Mouse (Mus musculus): ENCODE measurements around the gene Abtb2. TPM values are rescaled to one million over a fixed set of nuclear protein-coding genes. Genes with fewer than 3 reads are reported as not detected.

Gene Abtb2
- total RNA-seq, 2 experiments from 2014 or later, result 8.3 to 13.2 TPM

DNA sequence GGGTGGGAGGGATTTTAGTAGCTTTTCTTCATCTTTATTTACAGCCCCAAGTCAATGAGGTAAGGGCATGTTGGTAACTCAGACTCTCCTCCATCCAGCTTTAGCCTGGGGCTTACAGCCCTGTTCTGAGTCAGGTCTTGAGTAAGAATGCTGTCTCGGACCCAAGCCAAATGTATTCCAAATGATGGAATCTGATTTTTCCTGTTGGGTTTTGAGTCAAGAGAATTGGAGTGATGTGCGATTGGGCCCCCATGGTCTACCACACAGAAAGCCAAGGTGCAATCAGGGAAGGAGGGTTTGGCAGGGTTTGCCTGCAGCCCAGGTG is 66.8 kb downstream of the Abtb2 start:
- intact Hi-C loops (cut with DNase I), result no loop called here
- no peak for DNase-seq
- Histone ChIP-seq H3K27ac (no peak overlapping the region), H3K4me3 (no peak overlapping the region)
- no peak for TF ChIP-seq CTCF (IDR thresholded peaks at IDR 0.05)

DNA sequence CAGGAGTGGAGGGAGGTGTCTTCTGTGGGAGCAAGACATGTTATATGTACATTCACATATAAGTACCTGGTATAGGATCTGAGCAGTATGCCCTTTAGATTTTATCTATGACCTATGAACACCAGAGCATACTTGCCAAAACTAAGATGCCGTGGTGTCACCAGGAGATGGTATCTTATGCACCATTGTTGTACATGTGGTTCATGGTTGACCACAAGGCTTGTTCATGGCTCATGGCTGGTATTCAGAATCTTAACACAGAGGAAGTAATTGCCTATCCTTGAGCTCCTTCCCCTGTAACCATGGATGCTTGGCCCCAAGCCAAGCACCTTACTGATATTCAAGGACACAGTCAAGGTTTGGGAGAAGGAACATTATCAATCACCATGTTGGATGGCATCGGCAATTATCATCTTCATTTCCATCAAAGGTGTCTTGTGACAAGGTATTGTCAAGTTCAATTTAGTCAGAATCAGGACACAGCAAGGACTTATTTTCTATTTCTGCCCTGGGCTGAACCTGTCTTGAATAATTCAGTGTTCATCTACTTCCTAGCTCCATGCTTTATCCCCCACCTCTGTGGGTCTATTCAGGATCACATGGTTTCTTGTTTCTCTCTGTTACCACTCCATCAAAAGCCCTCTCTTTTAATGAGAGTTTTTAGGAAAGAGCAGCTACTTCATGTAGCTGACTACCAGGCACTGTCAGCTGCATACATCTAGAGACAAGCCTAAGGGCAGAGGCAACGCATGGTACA is 69.8 kb downstream of the Abtb2 start:
- DNase-seq, result no peak
- intact Hi-C loops (cut with DNase I), result no loop called here
- Histone ChIP-seq H3K27ac (no peak overlapping the region), H3K4me3 (no peak overlapping the region)
- TF ChIP-seq CTCF (IDR thresholded peaks at IDR 0.05), result no peak

DNA sequence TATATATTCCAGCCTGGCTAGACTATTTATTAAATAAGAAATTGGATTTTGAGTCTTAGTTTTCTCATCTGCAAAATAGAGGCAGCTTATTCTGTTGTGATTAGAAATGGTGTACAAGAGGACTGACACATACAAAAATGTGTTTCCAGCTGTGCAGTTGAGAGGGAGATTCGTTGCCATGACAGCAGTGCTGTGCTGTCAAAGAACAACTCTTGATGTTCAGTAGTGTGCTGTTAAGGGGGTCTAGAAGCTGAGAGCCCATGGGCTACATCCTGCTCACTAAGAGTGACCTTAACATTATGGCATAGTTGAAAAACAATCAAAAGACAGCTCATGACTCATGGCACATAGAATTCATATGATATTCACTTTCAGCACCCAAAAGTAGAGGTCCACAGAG is 71.3 kb downstream of the Abtb2 start:
- intact Hi-C loops (cut with DNase I), result no loop called here
- Histone ChIP-seq H3K4me3 (no peak overlapping the region), H3K27ac (no peak overlapping the region)
- no peak for DNase-seq
- TF ChIP-seq CTCF (IDR thresholded peaks at IDR 0.05), result no peak

DNA sequence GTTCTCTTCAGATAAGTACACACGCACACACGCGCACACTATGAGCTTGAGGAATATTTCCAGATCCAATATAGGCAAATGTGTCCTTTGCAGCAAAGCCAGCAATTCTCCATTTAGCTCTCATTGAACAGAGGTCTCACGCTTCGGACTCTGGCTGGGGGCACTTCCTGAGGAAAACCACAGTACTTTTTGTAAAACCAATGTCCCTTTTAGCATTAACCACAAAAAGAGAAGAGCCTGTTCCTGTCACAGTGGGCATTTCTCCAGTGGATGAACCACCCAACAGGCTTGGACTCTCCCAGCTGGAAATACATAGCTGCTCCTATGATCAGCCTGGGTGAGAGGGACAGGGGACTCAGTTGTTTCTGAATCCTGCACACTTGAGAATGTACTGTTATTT is 71.8 kb downstream of the Abtb2 start:
- no peak for DNase-seq

DNA sequence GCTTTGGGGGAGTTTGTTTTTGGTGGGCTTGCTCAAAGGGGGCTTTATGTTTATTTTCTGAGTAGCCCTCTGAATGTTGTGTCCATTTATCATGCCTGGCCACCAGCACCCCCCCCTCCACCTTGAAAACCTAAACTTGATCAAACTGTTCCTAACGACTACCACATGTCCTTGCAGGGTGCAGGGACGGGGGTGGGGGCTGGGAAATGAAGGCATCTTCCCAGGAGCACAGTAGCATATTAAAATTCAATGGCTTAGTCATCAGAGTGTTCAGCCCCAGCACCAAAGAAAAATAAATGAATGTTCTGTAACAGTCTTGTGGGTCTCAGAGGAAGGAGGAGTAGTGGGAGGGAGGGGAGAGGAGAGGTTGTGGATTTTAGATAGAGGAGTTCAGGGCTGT is 73.6 kb downstream of the Abtb2 start:
- DNase-seq, result no peak
- no peak for TF ChIP-seq CTCF (IDR thresholded peaks at IDR 0.05)
- intact Hi-C loops (cut with DNase I), result no loop called here

More for the DNA sequence above, 71.8 kb downstream of the Abtb2 start:
- intact Hi-C loops (cut with DNase I), result no loop called here
- no peak overlapping the region for H3K4me3 ChIP-seq
- H3K27ac ChIP-seq, result no peak overlapping the region
- TF ChIP-seq CTCF (IDR thresholded peaks at IDR 0.05), result no peak

DNA sequence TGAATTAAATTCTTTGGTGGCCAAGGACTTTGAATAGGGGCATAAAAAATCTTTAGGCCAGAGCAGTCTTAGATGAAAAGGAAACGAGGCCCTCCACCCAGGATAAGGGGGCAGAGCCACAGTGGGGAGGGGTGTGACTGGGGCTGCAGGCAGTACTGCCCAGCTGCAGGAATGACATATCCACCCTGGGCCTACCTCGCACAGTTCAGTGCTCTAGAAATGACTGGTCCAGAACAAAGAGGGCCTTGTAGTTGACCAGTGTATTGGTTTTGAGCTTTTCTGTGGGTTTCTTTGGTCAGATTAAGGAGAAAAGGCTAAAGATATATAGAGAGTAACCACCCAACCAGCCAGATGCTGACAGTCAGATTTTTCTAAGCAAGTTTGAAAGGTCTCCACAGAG is 74.8 kb downstream of the Abtb2 start:
- no peak for TF ChIP-seq CTCF (IDR thresholded peaks at IDR 0.05)
- intact Hi-C loops (cut with DNase I), result no loop called here

More for the DNA sequence above, 73.6 kb downstream of the Abtb2 start:
- Histone ChIP-seq H3K27ac (no peak overlapping the region), H3K4me3 (no peak overlapping the region)

DNA sequence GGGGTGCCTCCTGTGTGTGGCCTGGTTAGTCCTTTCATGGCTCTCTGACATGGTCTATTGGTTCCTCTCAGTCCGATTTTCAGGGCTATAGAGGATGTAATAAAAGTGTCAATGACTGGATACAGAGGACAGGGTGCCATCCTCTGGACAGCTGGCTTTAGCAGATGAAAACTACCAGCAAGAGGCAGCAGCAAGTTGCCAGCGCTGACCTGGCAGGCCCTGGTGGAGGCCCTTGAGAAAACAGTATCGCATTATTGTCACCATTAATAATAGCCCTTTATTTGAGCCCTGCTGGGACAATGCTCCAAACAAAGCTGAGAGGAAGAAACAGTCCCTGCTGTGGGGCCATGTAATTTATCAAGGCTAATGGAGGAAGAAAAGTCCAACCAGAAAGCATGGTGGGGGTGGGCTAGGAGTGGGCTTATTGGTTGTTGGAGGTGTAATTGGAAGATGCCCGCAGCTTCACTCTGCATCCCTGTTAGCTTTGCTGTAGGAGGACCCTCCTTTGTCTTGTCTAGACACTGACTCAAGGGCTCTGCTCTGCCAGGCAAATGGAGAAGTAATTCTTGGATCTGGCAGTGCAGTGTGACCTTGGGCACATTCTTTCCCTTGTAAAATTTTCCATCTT is 77.6 kb downstream of the Abtb2 start:
- intact Hi-C loops (cut with DNase I), result no loop called here
- H3K27ac ChIP-seq, result 0 out of 2 replicates have a peak overlapping the region, but pooled peaks have one; percentile 16
- no peak overlapping the region for H3K4me3 ChIP-seq
- peak; percentile 38 for DNase-seq
- peak; percentile 11; the same call in 1 of the 2 replicates for TF ChIP-seq CTCF (IDR thresholded peaks at IDR 0.05)

More for the DNA sequence above, 74.8 kb downstream of the Abtb2 start:
- Histone ChIP-seq H3K27ac (no peak overlapping the region), H3K4me3 (no peak overlapping the region)
- DNase-seq, result no peak

DNA sequence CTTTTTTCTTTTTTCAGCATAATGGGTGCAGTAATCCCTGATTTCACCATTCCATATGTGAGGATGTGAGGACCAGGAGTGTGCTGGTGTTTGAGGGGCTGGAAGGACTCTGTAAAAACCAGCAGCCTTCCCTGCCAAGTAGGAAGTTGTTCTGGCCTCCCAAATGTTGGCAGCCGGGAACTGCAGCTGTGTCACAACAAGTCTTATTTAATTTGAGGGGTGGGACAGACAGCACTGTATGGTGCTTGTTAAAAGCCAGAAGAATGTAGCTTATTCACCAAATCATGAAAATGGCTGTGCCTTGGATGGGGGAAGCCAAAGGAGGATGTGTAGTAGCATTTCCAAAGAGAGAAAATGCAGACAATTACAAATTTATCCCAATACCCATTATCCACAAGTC is 78.3 kb downstream of the Abtb2 start:
- no peak for DNase-seq
- Histone ChIP-seq H3K4me3 (no peak overlapping the region), H3K27ac (no peak overlapping the region)
- no peak for TF ChIP-seq CTCF (IDR thresholded peaks at IDR 0.05)
- intact Hi-C loops (cut with DNase I), result no loop called here

DNA sequence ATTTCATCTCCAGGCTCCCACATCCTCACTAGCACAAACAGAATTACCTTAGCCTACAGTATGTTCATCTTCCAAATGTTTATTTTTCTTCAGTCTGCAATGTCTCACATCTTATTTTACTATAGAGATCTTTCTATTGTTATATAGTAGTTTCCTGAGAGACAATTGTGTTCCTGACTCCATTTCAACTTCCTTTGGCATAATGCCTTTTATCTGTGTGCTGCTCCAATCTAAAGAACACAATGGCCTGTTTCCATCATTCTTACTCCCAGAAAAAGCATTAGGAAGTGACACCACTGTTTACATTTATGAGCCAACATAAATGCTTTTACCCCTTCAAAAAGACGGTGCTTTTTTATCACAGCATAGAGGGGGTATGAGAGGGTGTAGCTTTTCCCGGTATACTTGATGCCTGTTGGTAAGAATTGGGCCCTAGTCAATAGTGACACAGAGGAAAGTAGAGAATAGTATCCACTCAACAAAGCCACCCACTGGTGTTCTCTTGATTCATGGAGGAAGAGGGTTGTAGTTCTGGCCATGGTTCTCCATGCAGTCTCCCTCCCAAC is 84.3 kb downstream of the Abtb2 start:
- no peak for DNase-seq
- Histone ChIP-seq H3K27ac (no peak overlapping the region), H3K4me3 (no peak overlapping the region)
- TF ChIP-seq CTCF (IDR thresholded peaks at IDR 0.05), result no peak
- intact Hi-C loops (cut with DNase I), result no loop called here

DNA sequence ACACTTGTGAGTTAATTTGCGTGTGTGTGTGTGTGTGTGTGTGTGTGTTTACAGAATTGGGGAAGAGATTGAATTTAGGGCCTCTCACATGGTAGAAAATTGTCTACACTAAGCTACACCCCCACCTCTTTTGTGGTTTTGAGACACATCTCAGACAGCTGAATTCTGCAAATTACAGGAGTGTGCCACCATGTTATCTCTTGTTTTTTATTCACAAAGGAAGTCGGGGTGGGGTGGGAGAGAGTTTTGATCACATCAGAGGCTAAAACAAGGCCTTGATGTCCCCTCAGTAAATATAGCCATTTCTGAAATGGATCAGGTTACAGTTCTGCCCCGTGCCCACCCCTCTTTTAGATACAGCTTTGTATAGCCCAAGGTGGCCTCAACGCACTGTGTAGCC is 86.0 kb downstream of the Abtb2 start:
- TF ChIP-seq CTCF (IDR thresholded peaks at IDR 0.05), result no peak
- intact Hi-C loops (cut with DNase I), result no loop called here

DNA sequence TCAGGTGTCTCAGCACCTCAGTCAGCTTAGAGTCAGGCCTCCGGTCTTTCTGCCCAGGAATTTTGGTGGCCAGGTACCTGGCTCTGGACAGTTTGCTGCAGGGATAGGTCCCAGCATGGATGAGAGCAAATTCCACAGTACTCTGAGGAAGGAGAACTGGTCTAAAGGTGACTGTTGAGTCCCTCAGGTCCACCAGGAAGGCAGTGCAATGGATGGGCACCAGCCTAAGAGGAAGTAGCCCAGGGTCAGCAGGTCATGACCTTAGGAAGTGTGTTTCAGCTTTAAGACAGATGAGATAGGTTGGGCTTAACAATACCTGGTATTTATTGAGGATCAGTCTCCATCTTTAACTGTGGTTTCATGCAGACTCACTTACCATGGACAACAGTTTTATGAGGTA is 88.9 kb downstream of the Abtb2 start:
- no peak for TF ChIP-seq CTCF (IDR thresholded peaks at IDR 0.05)
- no peak overlapping the region for H3K4me3 ChIP-seq
- no peak overlapping the region for H3K27ac ChIP-seq
- DNase-seq, result no peak
- intact Hi-C loops (cut with DNase I), result no loop called here

More for the DNA sequence above, 86.0 kb downstream of the Abtb2 start:
- DNase-seq, result no peak
- Histone ChIP-seq H3K27ac (no peak overlapping the region), H3K4me3 (no peak overlapping the region)

DNA sequence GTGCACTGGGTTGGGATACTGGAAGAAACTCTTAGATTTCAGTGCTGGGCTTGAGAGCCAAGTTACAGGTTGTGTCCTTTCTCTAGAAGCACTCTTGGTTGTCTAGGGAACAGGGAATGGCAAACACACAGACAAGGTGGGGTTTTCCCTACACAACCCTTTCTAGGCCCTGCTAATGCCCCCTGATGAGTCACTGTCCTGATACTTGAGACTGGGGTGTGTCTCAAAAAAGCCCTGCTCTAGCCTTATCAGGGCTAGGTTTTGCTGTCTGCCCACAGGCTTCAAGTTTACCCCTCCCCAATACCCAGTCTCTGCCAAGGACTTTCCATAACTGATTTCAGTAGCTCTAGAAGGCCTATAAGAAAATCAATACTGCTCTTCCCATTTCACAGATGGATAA is 89.9 kb downstream of the Abtb2 start:
- H3K27ac ChIP-seq, result no peak overlapping the region
- TF ChIP-seq CTCF (IDR thresholded peaks at IDR 0.05), result no peak
- intact Hi-C loops (cut with DNase I), result no loop called here
- H3K4me3 ChIP-seq, result no peak overlapping the region
- DNase-seq, result no peak

DNA sequence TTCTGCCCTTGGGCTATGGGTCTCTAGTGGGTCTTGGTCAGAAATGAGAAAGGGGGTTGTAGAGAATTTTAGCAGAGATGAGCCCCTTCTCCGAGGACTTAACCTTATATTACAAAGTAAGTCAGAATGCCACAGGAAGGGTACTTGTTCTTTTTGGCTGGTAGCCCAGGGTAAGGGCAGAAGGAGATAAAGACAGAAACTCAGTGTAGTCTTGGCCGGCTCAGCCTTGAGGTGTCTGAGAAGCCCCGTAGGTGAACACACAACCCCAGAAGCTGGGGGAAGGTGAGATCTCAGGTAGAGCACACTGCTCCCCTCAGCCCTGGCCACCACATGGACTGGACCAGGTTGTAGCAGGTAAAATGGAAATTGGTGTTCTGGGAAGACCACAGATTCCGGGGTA is 93.1 kb downstream of the Abtb2 start:
- TF ChIP-seq CTCF (IDR thresholded peaks at IDR 0.05), result no peak
- intact Hi-C loops (cut with DNase I), result no loop called here
- Histone ChIP-seq H3K4me3 (no peak overlapping the region), H3K27ac (no peak overlapping the region)
- no peak for DNase-seq
